Mouse (Mus musculus) CD4-positive, CD25-positive, alpha-beta regulatory T cell, adult 4 months (primary cell): ENCODE data around the gene Npcd. TPM values are rescaled to one million over a fixed set of nuclear protein-coding genes. Genes with fewer than 3 reads are reported as not detected.
"Not testable (repeated sequence)": the region's sequence is repeated elsewhere in the genome, so short reads cannot be mapped to it uniquely, and the experiment has no call there.

Experiments
- ATAC-seq: one replicate; pipeline ENCODE4 v1.8.0; 2017
- polyA plus RNA-seq, 2 experiments: library from polyadenylated mRNA; unstranded; fragments of 100-300 nt; shearing (Covaris generic); gene quantifications; one replicate each; pipeline ENCODE4 v1.2.1; 2017

Gene Npcd
- polyA plus RNA-seq, 2 experiments from 2014 or later, result not detected

- no peak for ATAC-seq
These were observed 4.6 kb downstream of the Npcd start for GRCm38 (mm10) chr15:79829431-79829830.

GRCm38 (mm10) chr15:79828366-79829035 is 5.5 kb downstream of the Npcd start:
- no peak for ATAC-seq

GRCm38 (mm10) chr15:79827778-79828210 is 6.2 kb downstream of the Npcd start:
- no peak for ATAC-seq

- no peak for ATAC-seq
These were observed 6.8 kb downstream of the Npcd start for GRCm38 (mm10) chr15:79827061-79827777.

- no peak for ATAC-seq
These were observed 7.7 kb downstream of the Npcd start for GRCm38 (mm10) chr15:79826221-79826935.

- peak; percentile 53 for ATAC-seq
These were observed 8.8 kb downstream of the Npcd start for GRCm38 (mm10) chr15:79825146-79825825.

GRCm38 (mm10) chr15:79823588-79824280 is 10.3 kb downstream of the Npcd start:
- ATAC-seq, result no peak

- no peak for ATAC-seq
These were observed 11.5 kb downstream of the Npcd start for GRCm38 (mm10) chr15:79822265-79823199.

GRCm38 (mm10) chr15:79818325-79818724 is 15.7 kb downstream of the Npcd start:
- no peak for ATAC-seq

GRCm38 (mm10) chr15:79813666-79814258 is 20.3 kb downstream of the Npcd start:
- ATAC-seq, result no peak

GRCm38 (mm10) chr15:79812840-79813239 is 21.2 kb downstream of the Npcd start:
- not testable (repeated sequence) for ATAC-seq

GRCm38 (mm10) chr15:79810997-79811396 is 23.0 kb downstream of the Npcd start:
- ATAC-seq, result no peak

- ATAC-seq, result no peak
These were observed 24.0 kb downstream of the Npcd start for GRCm38 (mm10) chr15:79810061-79810460.

GRCm38 (mm10) chr15:79808658-79809057 is 25.4 kb downstream of the Npcd start:
- ATAC-seq, result no peak

- no peak for ATAC-seq
These were observed 25.9 kb downstream of the Npcd start for GRCm38 (mm10) chr15:79808114-79808513.

GRCm38 (mm10) chr15:79807050-79807449 is 27.0 kb downstream of the Npcd start:
- ATAC-seq, result no peak

GRCm38 (mm10) chr15:79805246-79805645 is 28.8 kb downstream of the Npcd start:
- ATAC-seq, result no peak

GRCm38 (mm10) chr15:79804352-79805071 is 29.5 kb downstream of the Npcd start, which contains the start of gene Nptxr:
Nptxr (minus strand) TSS chr15:79804766.
- no peak for ATAC-seq

GRCm38 (mm10) chr15:79803533-79804351 is 30.3 kb downstream of the Npcd start:
- no peak for ATAC-seq
